Mouse (Mus musculus): ENCODE data around the gene Kalrn.

The Kalrn gene

GRCm38 (mm10) chr16:34351575-34352150 lies 221.7 kb downstream of the Kalrn start:
- DNase-seq (ENCODE audit: low spot score): no peak

GRCm38 (mm10) chr16:34347574-34347973 lies 225.8 kb downstream of the Kalrn start:
- peak; percentile 65 for DNase-seq (ENCODE audit: low spot score)

GRCm38 (mm10) chr16:34344895-34345876 lies 228.1 kb downstream of the Kalrn start:
- no peak for DNase-seq (ENCODE audit: low spot score)

GRCm38 (mm10) chr16:34343968-34344367 lies 229.4 kb downstream of the Kalrn start:
- DNase-seq (ENCODE audit: low spot score): no peak

GRCm38 (mm10) chr16:34343161-34343560 lies 230.2 kb downstream of the Kalrn start:
- no peak for DNase-seq (ENCODE audit: low spot score)

- DNase-seq (ENCODE audit: low spot score): peak; percentile 41
These were observed 230.8 kb downstream of the Kalrn start for GRCm38 (mm10) chr16:34342369-34343160.

- DNase-seq (ENCODE audit: low spot score): no peak
These were observed 238.4 kb downstream of the Kalrn start for GRCm38 (mm10) chr16:34334919-34335318.

- no peak for DNase-seq (ENCODE audit: low spot score)
These were observed 241.7 kb downstream of the Kalrn start for GRCm38 (mm10) chr16:34331630-34332029.

GRCm38 (mm10) chr16:34329876-34330275 lies 243.5 kb downstream of the Kalrn start:
- DNase-seq (ENCODE audit: low spot score): no peak

- no peak for DNase-seq (ENCODE audit: low spot score)
These were observed 243.9 kb downstream of the Kalrn start for GRCm38 (mm10) chr16:34329431-34329873.

GRCm38 (mm10) chr16:34327890-34328289 lies 245.4 kb downstream of the Kalrn start:
- no peak for DNase-seq (ENCODE audit: low spot score)

GRCm38 (mm10) chr16:34325869-34326268 lies 247.5 kb downstream of the Kalrn start:
- DNase-seq (ENCODE audit: low spot score): no peak

GRCm38 (mm10) chr16:34325161-34325560 lies 248.2 kb downstream of the Kalrn start:
- DNase-seq (ENCODE audit: low spot score): no peak

- no peak for DNase-seq (ENCODE audit: low spot score)
These were observed 248.6 kb downstream of the Kalrn start for GRCm38 (mm10) chr16:34324735-34325134.

GRCm38 (mm10) chr16:34323496-34323895 lies 249.8 kb downstream of the Kalrn start:
- DNase-seq (ENCODE audit: low spot score): no peak

- DNase-seq (ENCODE audit: low spot score): peak; percentile 58
These were observed 250.8 kb downstream of the Kalrn start for GRCm38 (mm10) chr16:34322546-34322945.

GRCm38 (mm10) chr16:34321066-34321790 lies 252.1 kb downstream of the Kalrn start:
- DNase-seq (ENCODE audit: low spot score): no peak

GRCm38 (mm10) chr16:34320023-34320800 lies 253.1 kb downstream of the Kalrn start:
- peak; percentile 27 for DNase-seq (ENCODE audit: low spot score)

- no peak for DNase-seq (ENCODE audit: low spot score)
These were observed 256.2 kb downstream of the Kalrn start for GRCm38 (mm10) chr16:34317110-34317509.

GRCm38 (mm10) chr16:34316253-34316652 lies 257.1 kb downstream of the Kalrn start:
- DNase-seq (ENCODE audit: low spot score): no peak

GRCm38 (mm10) chr16:34314071-34314470 lies 259.3 kb downstream of the Kalrn start:
- no peak for DNase-seq (ENCODE audit: low spot score)
